Mouse (Mus musculus) retina, postnatal 7 days (tissue): Measurements from ENCODE around the gene Cox17.

ENCODE experiments used
- DNase-seq: peaks from one replicate; pipeline ENCODE4 v3.0.0-alpha.2; 2012; ENCODE audit warnings: low read depth, low spot score

Cox17 gene

GRCm38 (mm10) chr16:38348217-38348761, 1.5 kb downstream of the Cox17 start:
- DNase-seq: no peak

- no peak for DNase-seq
Observed at GRCm38 (mm10) chr16:38349881-38350280, 3.1 kb downstream of the Cox17 start.

GRCm38 (mm10) chr16:38350361-38350855, 3.6 kb downstream of the Cox17 start:
- no peak for DNase-seq

- no peak for DNase-seq
Observed at GRCm38 (mm10) chr16:38350939-38351338, 4.1 kb downstream of the Cox17 start.

- DNase-seq: no peak
Observed at GRCm38 (mm10) chr16:38352031-38352430, 5.2 kb downstream of the Cox17 start.

- DNase-seq: no peak
Observed at GRCm38 (mm10) chr16:38352851-38353250, 6.1 kb downstream of the Cox17 start.

- no peak for DNase-seq
Observed at GRCm38 (mm10) chr16:38353642-38354041, 6.9 kb downstream of the Cox17 start.

- DNase-seq: no peak
Observed at GRCm38 (mm10) chr16:38354185-38354913, 7.6 kb downstream of the Cox17 start.

- DNase-seq: no peak
Observed at GRCm38 (mm10) chr16:38358256-38358812, 11.5 kb downstream of the Cox17 start.

GRCm38 (mm10) chr16:38359241-38359640, 12.4 kb downstream of the Cox17 start:
- DNase-seq: no peak

- DNase-seq: no peak
Observed at GRCm38 (mm10) chr16:38359857-38360256, 13.1 kb downstream of the Cox17 start.

- DNase-seq: no peak
Observed at GRCm38 (mm10) chr16:38360317-38360716, 13.5 kb downstream of the Cox17 start.

- DNase-seq: no peak
Observed at GRCm38 (mm10) chr16:38361933-38362332, 15.1 kb downstream of the Cox17 start, which contains the start of gene Popdc2. Gene Popdc2, plus strand, starts transcription at chr16:38362209.

GRCm38 (mm10) chr16:38362493-38363255, 15.9 kb downstream of the Cox17 start:
- no peak for DNase-seq

GRCm38 (mm10) chr16:38363256-38363595, 16.4 kb downstream of the Cox17 start:
- DNase-seq: no peak

- no peak for DNase-seq
Observed at GRCm38 (mm10) chr16:38363657-38364056, 16.9 kb downstream of the Cox17 start.

GRCm38 (mm10) chr16:38365390-38365789, 18.6 kb downstream of the Cox17 start:
- DNase-seq: no peak

GRCm38 (mm10) chr16:38366231-38366630, 19.4 kb downstream of the Cox17 start:
- no peak for DNase-seq

- no peak for DNase-seq
Observed at GRCm38 (mm10) chr16:38368336-38368735, 21.5 kb downstream of the Cox17 start.

GRCm38 (mm10) chr16:38369000-38369399, 22.2 kb downstream of the Cox17 start:
- DNase-seq: no peak

GRCm38 (mm10) chr16:38369431-38369830, 22.6 kb downstream of the Cox17 start:
- no peak for DNase-seq

- no peak for DNase-seq
Observed at GRCm38 (mm10) chr16:38369992-38370484, 23.2 kb downstream of the Cox17 start.
